Mouse (Mus musculus) kidney, postnatal 0 days (tissue): Measurements from ENCODE around the gene Cers5. TPM values are rescaled to one million over a fixed set of nuclear protein-coding genes. Genes with fewer than 3 reads are reported as not detected.

Experiments used
- ATAC-seq: fragments of 200-750 bp; cut with Nextera tagmentation; replicated peaks from 2 replicates; pipeline ENCODE4 v1.8.0; 2017; ENCODE audit warnings: low read depth, moderate number of reproducible peaks, moderate TSS enrichment, moderate library complexity; ENCODE audit not compliant: low FRiP score
- DNase-seq: peaks from one replicate; pipeline ENCODE4 v3.0.0-alpha.2; 2016; ENCODE audit warnings: low spot score
- H3K27ac ChIP-seq: fragments of 300-500 bp; sonication (generic); 2 replicates; pipeline ENCODE4 v1.5.1; 2014; ENCODE audit warnings: mild to moderate bottlenecking
- H3K27me3 ChIP-seq: fragments of 300-500 bp; sonication (generic); 2 replicates; pipeline ENCODE4 v1.6.1; 2014; ENCODE audit warnings: low read length, mixed read lengths; ENCODE audit not compliant: insufficient read depth
- H3K36me3 ChIP-seq: fragments of 300-500 bp; sonication (generic); 2 replicates; pipeline ENCODE4 v1.6.1; 2014; ENCODE audit warnings: low read length, mixed read lengths; ENCODE audit not compliant: insufficient read depth
- H3K4me1 ChIP-seq: fragments of 300-500 bp; sonication (generic); replicated peaks from 2 replicates; pipeline ENCODE4 v1.6.1; 2014; ENCODE audit warnings: antibody characterized with exemption, low read length, mixed read lengths; ENCODE audit not compliant: insufficient read depth
- H3K4me2 ChIP-seq: fragments of 300-500 bp; sonication (generic); 2 replicates; pipeline ENCODE4 v1.6.1; 2014; ENCODE audit warnings: mild to moderate bottlenecking, low read length, moderate library complexity, mixed read lengths
- H3K4me3 ChIP-seq: fragments of 300-500 bp; sonication (generic); replicated peaks from 2 replicates; pipeline ENCODE4 v1.5.1; 2014; ENCODE audit warnings: low read depth, low read length
- H3K9ac ChIP-seq: fragments of 300-500 bp; sonication (generic); 2 replicates; pipeline ENCODE4 v1.6.1; 2014; ENCODE audit warnings: low read depth, low read length
- H3K9me3 ChIP-seq: fragments of 300-500 bp; sonication (generic); replicated peaks from 2 replicates; pipeline ENCODE4 v1.6.1; 2016; ENCODE audit warnings: low read length, inconsistent platforms, mixed read lengths
- CTCF ChIP-seq: IDR thresholded peaks from 2 replicates; pipeline ENCODE4 v1.5.1; 2016; ENCODE audit warnings: antibody characterized with exemption, low read depth, mild to moderate bottlenecking, moderate library complexity
- WGBS: fragments of 180-500 bp; shearing (Covaris S2); extraction: QIAGEN DNeasy Blood & Tissue Kit; methylation state at CpG from one replicate; pipeline ENCODE4 v1.1.7; 2014; 5-methylcytosine and 5-hydroxymethylcytosine counted together
- polyA plus RNA-seq: library from polyadenylated mRNA; unstranded; fragments of >200 nt; fragmentation: Nextera tagmentation; extraction: Ambion mirVana; gene quantifications from 2 replicates; pipeline ENCODE4 v1.2.1, GENCODE M21; 2015

The Cers5 gene
- polyA plus RNA-seq, 1 experiment from 2014 or later = 60.8 TPM

DNA sequence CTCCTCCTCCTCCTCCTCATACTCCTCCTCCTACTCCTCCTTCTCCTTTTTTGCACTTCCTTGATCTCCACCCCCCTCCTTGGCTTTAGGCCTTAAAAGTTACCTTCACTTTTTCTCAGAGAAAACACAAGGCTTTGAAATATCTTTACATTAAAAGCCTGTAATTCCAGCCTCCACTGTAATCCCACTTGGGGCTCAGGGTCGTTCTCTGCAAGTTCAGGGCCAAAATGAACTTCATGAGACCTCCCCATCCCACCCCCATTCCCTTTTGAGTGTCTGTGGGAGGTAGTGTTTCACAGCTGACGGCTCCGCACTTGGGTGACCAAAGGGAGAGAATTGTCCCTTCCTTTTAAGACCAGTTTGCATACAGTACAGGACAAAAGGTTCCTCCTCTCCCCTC lies 240 bp upstream of the Cers5 start:
- no peaks in the 10 kb centered on the region for H3K36me3 ChIP-seq
- H3K4me3 ChIP-seq = no peak overlapping the region
- H3K9ac ChIP-seq = no peak overlapping the region
- ATAC-seq (no peak), DNase-seq (no peak)
- 0 out of 2 replicates have a peak overlapping the region, but pooled peaks have one; percentile 61 for H3K27ac ChIP-seq
- TF ChIP-seq CTCF = no peak
- no peaks in the 10 kb centered on the region for H3K9me3 ChIP-seq
- 12% methylated on average over 3 of the region's 3 CpGs for WGBS
- H3K27me3 ChIP-seq = no peaks in the 10 kb centered on the region
- no peak overlapping the region for H3K4me2 ChIP-seq
- peaks cover 2% of the 10 kb centered on the region; the same call in 1 of the 2 replicates for H3K4me1 ChIP-seq

DNA sequence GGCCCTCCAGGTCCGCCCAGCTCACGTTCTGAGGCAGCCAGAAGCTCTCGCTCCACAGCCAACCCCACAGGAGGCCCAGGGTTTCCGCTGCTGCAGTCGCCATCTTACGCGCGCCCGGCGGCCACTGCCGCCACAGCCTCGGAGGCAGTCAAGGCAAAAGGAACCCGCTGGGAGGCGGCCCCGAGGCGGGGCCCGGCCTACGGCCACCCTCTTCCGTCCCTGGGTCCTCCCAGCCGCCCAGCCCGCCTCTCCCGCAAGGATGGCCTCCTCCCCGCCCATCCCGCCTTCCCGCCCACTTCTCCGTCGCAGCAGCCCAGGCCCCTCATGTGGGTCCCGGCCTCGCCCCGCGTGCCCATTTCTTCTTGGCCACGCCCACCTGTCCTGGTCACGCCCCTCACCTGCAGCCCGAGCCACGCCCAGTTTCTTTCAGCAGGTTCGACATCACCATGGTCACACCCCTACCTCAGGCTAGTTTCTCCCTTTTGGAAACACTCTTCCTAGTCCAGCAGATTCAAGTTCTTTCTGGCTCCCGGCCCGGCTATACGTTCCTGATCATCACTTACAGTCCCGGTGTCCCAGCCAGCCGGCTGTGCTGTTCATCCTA lies 306 bp downstream of the Cers5 start:
- under 1% methylated on average over 37 of the region's 41 CpGs for WGBS
- no peaks in the 10 kb centered on the region for H3K9me3 ChIP-seq
- peak; percentile 96 for DNase-seq
- peak overlapping the region; percentile 94 for H3K27ac ChIP-seq
- H3K4me1 ChIP-seq = peaks cover 2% of the 10 kb centered on the region; the same call in 1 of the 2 replicates
- H3K27me3 ChIP-seq = no peaks in the 10 kb centered on the region
- TF ChIP-seq CTCF = peak; percentile 28; the same call in 1 of the 2 replicates
- H3K9ac ChIP-seq = peak overlapping the region; percentile 87
- peak overlapping the region; percentile 83 for H3K4me2 ChIP-seq
- no peaks in the 10 kb centered on the region for H3K36me3 ChIP-seq
- peak overlapping the region; percentile 84 for H3K4me3 ChIP-seq
- peak; percentile 96 for ATAC-seq

DNA sequence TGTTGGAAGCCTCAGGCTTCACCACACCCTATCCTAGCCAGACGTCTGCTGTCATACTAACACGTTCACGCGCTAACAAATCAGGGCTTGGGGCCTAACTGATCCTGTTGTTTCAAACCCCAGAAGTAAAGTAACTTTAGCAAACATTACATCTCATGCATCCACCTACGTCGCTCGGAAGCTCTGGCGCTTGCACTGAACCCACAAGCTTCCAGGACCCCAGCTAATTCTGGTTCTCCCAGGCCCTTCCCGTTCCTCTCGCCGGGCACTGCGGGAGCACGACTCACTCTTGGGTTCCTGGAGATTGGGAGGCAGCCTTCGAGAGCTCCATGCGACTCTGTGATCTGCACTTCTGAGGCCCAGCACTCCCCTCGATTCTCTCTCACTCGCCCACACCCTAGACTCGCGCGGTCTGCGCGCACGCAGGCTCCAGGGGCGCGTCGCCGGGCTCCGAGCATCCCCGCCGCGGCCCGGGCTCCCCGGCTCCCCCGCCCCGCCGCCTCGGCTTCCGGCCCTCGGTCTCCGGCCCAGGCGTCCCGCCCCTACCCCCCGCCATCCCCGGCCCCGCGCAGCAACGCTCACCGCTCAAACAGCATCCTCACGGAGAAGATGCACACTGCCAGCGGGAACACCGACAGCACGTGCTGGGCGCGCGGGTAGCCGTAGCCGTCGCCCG lies 946 bp downstream of the Cers5 start:
- peak overlapping the region; percentile 87 for H3K9ac ChIP-seq

DNA sequence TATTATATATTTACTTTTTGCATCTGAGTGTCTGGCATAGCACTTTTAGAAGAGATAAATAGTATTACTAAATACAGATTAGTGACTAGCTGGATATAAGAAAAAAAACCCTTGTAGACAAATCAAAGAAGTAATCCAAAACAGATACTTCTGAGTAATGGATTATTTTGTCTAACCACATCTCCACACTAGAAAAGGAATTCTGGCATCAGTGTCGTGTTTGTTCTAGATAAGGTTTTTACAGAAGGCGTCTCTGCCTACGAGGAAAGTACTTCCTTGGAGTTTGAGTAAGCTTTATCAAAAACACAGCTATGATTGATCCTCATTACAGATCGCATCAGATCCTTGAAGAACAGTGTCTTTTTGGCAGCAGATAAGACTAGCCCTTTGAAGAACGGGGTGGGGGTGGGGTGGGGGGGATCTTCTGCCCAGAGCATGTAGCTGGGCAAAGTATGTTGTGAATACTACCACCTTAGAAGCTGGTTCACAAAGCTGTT lies 1.6 kb downstream of the Cers5 start:
- Histone ChIP-seq H3K4me1 (peaks cover 2% of the 10 kb centered on the region; the same call in 1 of the 2 replicates), H3K4me2 (peak overlapping the region; percentile 83), H3K27me3 (no peaks in the 10 kb centered on the region), H3K27ac (no peak overlapping the region), H3K4me3 (peak overlapping the region; percentile 84), H3K36me3 (0 out of 2 replicates have a peak, but pooled peaks cover 4% of the 10 kb centered on the region), H3K9me3 (no peaks in the 10 kb centered on the region), H3K9ac (peak overlapping the region; percentile 87)
- WGBS = 17% methylated on average over 5 of the region's 5 CpGs
- ATAC-seq (no peak), DNase-seq (no peak)
- no peak for TF ChIP-seq CTCF

More for the DNA sequence above, 946 bp downstream of the Cers5 start:
- Histone ChIP-seq H3K27me3 (no peaks in the 10 kb centered on the region), H3K4me3 (peak overlapping the region; percentile 84), H3K27ac (peak overlapping the region; percentile 94), H3K9me3 (no peaks in the 10 kb centered on the region), H3K4me2 (peak overlapping the region; percentile 83), H3K36me3 (0 out of 2 replicates have a peak, but pooled peaks cover 1% of the 10 kb centered on the region), H3K4me1 (peaks cover 2% of the 10 kb centered on the region; the same call in 1 of the 2 replicates)
- ATAC-seq (peak; percentile 41; the same call in 1 of the 2 replicates), DNase-seq (peak; percentile 54)
- WGBS = under 1% methylated on average over 59 of the region's 59 CpGs
- TF ChIP-seq CTCF = no peak

DNA sequence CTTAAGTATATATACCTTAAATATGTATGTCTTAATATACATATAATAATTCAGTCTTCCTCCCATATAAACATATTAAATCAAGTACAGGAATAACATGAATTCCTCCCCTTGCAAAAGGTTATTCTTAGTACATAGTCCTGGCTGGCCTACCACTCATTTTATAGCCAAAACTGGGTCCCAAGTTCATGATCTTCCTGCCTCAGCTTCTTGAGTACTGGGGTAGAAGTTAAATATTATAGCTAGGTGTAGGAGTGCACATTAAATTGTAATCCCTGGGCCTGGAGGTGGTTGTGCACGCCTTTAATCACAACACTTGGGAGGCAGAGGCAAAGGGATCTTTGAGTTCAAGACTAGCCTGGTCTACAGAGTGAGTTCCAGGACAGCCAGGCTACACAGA lies 3.9 kb downstream of the Cers5 start:
- no peak for DNase-seq
- Histone ChIP-seq H3K4me2 (no peak overlapping the region), H3K36me3 (0 out of 2 replicates have a peak, but pooled peaks cover 4% of the 10 kb centered on the region), H3K9me3 (no peaks in the 10 kb centered on the region), H3K4me3 (no peak overlapping the region), H3K4me1 (peaks cover 2% of the 10 kb centered on the region; the same call in 1 of the 2 replicates), H3K9ac (no peak overlapping the region), H3K27me3 (no peaks in the 10 kb centered on the region), H3K27ac (no peak overlapping the region)
- ATAC-seq = no peak
- TF ChIP-seq CTCF = no peak
- 63% methylated on average over 1 of the region's 1 CpGs for WGBS

DNA sequence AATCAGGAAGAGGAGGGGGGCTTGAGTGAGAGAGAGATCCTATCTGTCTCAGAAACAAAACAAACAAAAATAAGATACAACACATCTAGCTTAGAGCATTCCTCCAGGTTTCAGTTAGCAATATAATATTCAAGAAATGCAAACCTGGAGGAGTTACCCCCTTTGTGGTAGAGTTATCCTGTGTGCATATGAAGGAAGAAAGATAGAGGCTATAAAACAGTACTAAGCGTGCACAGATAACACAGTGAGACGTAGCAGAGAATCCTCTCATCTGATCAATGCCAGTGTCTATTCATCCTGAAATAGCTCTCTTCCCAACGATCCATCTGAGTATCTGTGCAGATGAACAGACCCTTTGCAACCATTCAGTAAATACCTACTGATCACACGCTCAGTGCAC lies 5.2 kb downstream of the Cers5 start:
- Histone ChIP-seq H3K4me3 (no peak overlapping the region), H3K4me1 (peaks cover 2% of the 10 kb centered on the region; the same call in 1 of the 2 replicates)
- 78% methylated on average over 4 of the region's 4 CpGs for WGBS

More for the DNA sequence above, 5.2 kb downstream of the Cers5 start:
- Histone ChIP-seq H3K4me2 (no peak overlapping the region), H3K9me3 (no peaks in the 10 kb centered on the region), H3K27ac (no peak overlapping the region), H3K36me3 (0 out of 2 replicates have a peak, but pooled peaks cover 4% of the 10 kb centered on the region), H3K27me3 (no peaks in the 10 kb centered on the region), H3K9ac (no peak overlapping the region)
- DNase-seq = no peak
- no peak for ATAC-seq
- TF ChIP-seq CTCF = no peak
